Mouse (Mus musculus) lung, postnatal 25 days (tissue): ENCODE data around the gene Sltm.
"Not testable (repeated sequence)": the region's sequence is repeated elsewhere in the genome, so short reads cannot be mapped to it uniquely, and the experiment has no call there.

Experiments used
- DNase-seq: peaks from one replicate; pipeline ENCODE4 v3.0.0; 2022; ENCODE audit warnings: low spot score

Sltm gene

DNA sequence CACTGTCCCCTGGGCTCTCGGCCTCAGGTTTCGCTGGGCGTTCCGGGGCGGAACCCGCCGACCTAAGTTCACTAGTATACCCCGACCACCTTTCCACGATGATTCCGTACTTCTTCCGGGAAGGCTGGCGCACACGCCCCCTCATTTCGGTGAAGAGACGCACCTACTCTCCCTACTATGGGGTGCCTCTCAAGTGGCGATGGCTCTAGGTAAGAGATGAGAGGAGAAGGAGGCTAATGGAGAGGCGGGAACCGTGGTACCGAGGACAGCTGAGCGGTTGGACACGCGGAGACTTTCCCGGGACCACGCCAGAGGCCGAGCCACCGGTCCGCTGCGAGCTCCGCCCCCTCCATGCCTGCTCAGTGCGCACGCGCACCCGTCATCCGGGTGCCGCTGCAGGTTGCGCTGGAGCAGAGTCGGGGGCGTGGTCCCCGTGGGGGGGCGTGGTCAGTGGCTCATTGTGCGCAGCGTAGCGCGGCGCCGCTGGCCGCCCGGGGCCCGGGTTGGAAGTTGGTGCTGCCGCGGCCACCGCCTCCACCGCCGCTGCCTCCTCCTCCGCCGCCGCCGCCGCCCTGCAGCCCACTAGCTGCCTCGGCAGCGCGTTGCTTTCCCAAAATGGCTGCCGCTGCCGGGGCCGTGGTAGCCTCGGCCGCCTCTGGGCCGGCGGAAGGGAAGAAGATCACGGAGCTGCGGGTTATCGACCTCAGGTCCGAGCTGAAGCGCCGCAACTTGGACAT, at the start of gene Sltm:
TSS of gene Sltm (plus strand) at position 450 of the 737 bp plus-strand sequence.
- DNase-seq = peak; percentile 99

DNA sequence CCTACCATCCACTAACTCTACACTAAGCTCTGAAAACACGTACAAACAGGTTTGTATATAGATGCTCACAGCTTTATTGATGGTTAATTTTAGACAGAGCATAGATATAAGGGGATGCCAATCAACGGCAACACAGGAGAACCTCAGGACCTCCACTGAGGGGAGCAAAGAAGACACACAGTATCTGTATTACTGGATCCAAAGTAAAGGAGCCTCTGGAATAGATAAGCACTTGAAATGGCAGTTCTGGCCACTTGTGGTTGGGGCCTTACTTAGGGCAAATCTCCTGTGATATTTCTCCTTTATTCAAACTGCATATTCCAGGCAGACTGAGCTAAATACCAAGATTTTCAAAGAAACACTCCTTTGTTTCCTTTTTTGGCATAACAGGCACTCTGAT, 49.5 kb upstream of the Sltm start:
- no peak for DNase-seq

DNA sequence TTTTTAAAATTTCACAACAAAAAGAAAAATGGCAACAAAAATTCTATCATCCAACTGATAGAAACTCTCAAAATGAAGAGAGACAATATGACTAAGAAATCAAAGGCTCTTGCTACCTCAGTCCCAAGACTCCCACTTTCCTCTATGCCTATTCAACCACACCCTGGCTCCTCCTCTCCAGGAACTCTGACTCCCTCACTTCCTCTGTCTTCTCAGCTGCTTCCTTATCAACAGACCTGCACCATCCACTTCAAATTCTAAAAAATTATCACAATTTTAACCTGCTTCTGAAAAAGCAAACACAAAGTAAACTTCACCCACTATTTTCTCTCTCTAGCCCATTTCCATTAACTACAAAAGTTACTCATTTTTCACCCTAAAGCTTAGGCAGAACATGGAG, 45.6 kb upstream of the Sltm start:
- no peak for DNase-seq

DNA sequence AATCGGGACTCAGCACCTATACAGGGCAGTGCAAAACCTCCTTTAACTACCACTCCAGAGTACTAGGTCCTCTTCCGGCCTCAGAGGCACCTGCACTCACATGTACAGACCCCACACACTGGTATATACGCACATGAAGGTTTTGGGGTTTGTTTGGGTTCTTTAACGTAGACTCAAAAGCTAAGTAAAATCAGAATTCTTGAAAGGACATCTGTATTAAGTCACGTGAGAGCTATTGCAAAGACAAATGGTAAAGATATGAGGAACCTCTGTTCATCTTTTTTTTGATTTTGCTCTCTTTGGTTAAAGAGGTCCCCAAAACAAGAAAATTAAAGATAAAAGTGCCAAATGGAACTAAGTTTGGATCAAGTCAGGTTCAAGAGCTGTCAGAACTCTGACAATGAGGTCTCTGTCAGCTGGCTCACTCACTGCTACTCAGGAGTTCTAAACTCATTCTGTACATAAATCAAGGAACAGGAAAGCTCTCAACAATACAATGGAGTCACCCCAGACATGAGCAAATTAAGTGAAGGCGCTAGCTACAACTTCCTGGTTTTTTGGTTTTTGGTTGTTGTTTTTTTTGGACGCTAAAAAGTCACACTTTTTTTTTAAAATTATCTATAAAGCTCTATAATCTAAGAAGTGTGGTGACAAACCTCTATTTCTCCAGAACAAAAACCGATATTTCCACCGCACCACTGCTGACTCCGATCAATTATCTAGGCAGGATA, 40.1 kb upstream of the Sltm start:
- DNase-seq = no peak

DNA sequence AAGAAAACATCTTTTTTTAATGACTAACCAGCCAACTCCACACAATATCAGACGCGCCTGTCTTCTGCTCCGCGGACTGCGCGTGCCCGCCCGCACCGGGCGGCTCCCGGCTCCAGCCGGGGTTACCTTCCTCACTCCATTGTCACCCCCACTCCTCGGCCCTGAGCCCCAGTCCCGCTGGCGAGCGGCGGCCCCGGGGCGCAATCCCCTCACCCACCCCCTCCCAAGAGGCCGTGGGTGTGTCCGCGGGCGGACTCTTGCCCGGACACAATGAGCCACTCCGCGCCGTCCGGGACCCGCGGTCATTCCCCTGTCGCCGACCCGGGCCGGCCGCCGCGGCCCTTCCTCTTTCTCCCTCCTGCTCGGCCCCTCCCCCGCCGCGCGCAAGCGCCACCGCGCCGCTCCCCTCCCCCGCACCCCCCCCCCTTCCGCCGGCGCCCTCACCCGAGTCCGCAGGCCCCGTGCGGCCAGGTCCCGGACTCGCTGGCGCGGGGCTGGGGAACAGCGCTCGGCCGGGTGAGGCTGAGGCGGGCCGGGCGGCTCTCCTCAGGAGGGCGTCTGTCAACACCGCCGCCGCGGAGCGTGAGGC, 39.4 kb upstream of the Sltm start:
- peak; percentile 62 for DNase-seq

DNA sequence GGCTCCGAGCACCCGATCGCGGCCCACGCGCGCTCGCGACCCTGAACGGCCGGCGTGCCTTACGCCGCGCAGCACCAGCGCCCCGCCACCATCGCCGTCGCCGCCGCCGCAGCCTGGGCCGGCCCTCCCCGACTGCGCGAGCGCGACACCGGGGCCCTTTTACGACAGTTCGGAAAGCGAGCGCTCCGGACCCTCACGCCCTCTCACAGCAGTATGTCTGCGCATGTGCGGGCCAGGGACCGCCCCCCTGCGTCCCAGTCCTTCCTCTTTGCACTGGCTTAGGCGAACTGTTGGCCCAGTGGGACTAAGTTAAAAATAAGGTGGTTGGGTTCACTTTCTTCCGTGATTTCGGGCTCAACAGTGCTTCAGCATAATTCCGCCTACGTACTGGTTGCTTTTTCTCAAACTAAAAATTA, 38.9 kb upstream of the Sltm start, which contains the start of gene Rnf111:
TSS of gene Rnf111 (minus strand) at position 100 of the 416 bp plus-strand sequence.
- peak; percentile 98 for DNase-seq

DNA sequence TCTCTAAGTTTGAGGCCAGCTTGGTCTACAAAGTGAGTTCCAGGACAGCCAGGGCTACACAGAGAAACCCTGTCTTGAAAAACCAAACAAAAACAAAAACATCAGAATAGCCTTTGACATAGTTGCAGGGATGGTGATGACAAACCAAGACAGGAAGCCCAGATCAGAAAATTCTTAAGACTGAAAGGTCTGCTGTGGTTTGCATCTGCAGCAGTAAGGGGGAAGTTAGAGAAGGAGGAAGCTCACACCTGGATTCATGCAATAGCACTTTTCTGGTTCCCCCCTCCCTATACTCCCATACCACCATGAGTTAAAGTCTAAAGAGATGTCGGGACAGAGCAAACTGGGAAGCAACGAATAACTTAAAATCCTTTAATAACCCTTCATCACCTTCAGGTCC, 36.4 kb upstream of the Sltm start:
- DNase-seq = no peak

DNA sequence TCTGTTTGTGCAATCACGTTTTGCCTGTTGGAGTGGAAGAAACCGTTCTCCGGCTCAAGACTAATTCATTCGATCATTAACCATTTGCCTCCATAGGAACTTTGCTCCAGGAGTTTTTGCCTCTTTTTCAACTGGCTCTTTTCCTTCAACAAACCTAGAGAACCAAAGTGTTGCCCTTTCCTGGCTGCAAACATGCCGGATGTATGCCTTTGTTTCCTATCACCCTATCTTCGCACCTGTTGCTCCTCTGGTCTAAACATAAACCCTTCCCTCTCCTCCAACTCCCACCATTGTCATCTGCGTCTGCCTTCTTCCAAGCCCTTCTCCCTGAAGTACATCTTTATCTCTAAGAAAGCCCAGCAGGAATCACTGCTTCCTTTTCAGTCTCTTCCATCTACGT, 35.8 kb upstream of the Sltm start:
- no peak for DNase-seq

DNA sequence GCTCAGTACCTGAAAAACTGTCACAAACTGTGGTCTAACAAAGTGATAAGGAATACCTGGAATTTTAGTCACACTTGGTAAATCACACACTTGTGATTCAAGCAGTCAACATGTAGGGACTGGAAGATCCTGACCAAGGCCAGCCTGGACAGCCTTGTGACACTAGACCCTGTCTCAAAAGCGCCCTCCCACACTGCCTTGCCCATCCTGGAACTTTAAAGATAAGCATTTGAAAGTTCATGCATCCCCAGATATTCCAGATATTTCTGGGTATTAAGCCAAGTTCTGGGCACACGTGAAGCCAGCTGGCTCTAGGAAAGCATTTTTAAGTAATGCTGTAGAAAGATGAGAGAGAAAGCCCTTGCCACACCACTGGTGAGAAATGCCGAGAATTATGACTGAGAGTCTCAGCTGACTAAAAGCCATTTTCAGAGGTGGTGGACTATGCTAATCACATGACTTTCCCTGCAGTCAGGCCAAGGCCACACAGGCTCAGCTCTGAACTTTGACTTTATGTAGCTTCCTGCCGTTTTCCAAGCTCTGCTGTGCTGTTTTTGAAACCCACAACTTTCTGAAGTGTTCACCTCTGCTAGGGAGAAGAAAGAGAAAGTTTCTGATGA, 32.5 kb upstream of the Sltm start:
- DNase-seq = peak; percentile 24

DNA sequence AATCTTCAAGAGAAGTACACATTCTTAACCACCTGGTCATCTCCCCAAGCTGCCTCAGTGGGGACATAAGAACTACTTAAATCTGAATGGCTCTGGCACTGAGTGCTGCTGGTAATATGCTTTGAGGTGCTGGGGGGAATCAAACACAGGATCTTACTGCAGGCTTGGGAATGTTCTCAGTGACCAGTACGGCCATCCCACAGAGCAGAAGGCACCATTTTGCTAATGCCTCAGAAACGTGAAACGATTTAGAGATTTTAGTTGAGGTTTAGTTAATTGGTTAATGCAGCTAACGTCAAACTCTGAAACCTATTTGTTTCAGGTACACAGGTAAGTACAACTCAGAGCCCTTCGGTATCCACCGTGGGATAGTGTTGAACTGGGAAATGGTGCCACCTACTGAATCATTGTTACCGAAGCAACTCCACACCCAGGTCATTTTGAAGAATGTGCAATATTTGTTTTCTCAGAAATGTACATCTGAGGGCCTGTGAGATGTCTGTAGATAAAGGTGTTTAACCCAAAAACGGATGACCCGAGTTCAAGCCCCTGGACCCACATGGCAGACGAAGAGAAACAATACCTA, 31.5 kb upstream of the Sltm start:
- peak; percentile 29 for DNase-seq

DNA sequence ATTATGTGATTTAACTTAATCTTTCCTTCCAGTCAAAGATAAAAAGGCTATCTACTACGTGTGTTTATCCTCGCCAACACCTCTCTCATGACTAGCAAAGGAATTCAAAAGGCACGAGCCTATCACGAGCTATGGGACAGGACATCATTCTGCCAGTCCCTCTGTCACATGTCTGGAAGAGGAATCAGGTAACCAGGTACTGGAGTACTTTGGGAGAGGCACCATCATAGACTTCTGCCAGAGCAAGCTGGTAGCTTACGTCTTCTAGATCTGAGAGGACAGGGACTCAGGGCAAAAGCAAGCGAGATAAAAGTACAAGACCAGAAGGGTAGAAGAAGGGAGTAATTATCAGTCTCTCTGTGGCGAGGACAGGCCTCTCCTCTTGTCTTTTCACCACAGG, 30.9 kb upstream of the Sltm start:
- DNase-seq = no peak

DNA sequence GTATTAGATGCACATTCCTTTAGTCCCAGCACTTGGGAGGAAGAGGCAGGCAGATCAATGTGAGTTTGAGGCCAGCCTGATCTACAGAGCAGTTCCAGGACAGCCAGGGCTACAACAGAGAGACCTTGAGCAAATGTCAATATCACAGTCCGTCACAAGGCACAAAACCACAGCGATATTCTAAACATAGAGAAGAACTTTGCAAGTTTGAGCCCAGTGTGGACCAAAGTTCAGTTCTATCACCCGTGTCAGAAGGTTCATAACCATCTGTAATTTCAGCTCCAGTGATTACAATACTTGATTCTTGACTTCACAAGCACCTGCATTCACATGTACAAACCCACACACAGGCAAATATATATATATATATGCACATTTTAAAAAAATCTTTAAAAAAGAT, 21.9 kb upstream of the Sltm start:
- no peak for DNase-seq

DNA sequence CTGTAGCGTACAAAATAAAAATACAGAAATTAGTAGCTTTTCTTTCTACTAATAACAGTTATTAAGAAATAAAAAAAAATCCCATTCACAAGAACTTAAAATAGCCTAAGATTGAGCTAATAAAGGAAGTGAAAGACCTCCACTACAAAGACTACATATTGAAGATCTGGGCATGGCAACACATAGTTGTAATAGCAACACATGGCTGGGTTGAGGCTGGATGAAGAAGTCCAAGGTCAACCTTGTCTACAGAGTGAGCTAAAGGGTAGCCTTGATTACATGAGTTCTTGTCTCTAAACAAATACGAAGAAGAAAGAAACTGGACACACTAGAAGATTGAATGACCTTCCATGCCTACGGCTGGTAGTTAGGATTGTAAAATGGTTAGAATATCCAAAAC, 18.7 kb upstream of the Sltm start:
- no peak for DNase-seq

DNA sequence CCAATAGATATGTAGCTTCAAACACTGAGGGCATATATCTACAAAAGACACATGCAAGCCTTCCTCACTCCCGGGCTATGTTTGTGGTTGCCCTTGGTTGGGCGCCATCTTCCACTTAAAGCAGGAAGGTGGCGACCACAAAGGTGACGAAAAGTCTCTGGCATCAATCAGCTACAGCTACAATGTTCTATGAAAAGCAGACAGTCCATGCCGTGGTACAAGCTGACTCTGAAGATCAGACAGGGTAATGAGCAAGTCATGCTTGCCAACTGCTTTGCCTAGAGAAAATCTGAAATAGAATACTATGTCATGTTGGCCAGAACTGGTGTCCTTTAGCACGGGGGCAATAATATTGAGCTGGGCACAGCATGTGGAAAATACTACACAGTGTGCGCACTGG, 18.2 kb upstream of the Sltm start:
- no peak for DNase-seq

DNA sequence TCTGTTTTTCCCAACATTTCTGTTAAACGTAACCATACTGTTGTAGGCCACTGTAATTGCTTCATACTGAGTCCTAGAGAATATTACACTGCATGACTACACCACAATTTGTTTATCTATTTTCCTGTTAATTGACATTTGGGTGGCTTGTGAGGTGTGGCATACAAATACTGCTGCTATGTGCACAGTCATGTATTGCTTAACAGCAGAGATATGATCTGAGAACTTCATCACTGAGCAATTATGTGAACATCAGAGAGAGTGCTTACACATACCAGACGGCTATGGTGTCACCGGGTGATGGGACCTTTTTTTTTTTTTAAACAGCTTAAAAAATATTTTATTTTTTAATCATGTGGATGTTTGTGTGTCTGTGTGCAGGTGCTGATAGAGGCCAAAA, 9.2 kb upstream of the Sltm start:
- DNase-seq = no peak

DNA sequence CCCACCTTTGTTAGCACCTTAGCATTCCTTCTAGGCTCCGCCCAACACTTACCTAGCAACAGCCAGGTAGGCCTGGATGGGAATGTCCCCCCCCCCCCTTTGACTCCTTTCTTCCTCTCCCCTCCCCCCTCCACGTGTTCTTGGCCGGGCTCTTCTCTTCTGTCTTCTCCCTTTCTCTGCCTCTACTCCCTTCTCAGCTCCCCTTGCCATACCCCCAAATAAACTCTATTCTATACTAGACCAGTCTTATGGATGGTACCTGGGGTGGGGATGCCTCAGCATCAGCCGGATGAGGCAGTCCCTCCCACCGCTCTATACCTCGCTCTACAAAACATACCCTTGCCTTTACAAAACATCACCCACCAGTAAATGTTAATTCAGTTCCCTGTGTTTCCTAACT, 970 bp upstream of the Sltm start:
- DNase-seq = no peak

DNA sequence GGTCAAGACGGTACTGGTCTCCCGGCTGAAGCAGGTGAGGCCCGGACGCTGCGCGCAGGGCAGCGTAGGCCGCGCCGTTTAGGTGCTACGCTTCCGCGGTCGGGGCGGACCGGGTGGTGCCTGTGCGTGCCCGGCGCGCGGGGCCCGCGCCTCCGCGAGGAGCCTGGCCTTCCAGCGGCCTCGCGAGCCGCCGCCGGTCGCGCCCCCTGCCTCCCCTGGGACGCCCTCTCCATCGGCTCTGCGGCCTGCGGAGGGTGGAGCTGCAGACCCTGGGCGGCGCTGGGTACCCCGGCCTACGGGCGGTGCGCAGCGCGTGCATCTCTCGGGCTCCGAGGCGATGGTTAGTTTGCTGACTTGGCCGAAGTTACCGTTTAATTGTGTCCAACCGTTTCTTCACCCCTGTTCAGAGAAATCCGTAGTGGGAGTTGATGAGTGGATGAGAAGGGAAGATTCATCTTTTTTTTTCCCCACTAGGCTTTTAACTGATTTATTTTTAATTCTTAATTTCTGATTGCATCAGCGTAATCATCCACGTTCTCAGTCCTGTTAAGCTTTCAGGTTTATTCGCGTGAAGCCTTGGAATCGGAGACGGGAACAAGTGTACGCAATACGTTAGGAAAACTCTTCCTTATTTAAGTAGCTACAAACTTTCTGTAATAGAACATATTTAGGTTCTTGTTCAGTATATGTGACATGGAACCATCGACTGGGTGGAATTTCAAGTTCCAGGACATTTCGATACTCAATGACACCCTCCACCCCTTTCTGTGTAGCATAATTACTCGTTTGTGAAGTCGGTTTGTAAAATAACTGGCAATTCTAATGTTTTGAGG, 710 bp downstream of the Sltm start:
- DNase-seq = no peak

DNA sequence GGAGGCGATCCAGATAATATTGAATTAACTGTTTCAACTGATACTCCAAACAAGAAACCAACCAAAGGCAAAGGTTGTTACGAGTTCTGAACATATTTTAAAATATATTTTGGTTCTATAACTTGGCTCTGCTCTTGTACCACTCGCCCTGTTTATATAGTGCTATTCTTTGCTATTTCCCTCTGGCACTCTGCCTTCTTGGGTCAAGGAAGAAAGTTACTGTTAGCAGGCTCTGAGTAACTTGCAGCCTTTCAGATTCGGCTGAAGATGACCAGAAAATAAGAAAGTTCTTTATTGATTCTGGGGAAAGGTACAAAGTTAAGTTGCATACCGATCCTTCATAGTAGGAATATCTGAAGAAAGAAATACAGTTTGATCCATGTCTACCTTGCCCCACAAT, 1.4 kb downstream of the Sltm start:
- no peak for DNase-seq

DNA sequence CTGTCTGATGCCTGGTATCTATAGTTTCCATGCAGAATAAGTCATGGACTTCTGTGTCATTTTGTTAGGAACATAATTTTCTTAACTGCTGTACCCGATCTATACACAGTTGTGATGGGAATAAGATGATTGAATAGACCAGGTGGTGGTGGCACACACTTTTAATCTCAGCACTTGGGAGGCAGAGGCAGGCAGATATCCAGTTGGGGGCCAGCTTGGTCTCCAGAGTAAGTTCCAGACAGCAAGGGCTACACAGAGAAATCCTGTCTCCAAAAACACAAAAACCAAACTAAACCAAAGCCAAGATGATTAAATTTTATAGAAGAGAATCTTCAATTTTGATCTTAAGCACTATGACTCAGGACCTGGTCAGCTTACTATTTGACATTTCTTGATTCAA, 2.3 kb downstream of the Sltm start:
- DNase-seq = no peak

DNA sequence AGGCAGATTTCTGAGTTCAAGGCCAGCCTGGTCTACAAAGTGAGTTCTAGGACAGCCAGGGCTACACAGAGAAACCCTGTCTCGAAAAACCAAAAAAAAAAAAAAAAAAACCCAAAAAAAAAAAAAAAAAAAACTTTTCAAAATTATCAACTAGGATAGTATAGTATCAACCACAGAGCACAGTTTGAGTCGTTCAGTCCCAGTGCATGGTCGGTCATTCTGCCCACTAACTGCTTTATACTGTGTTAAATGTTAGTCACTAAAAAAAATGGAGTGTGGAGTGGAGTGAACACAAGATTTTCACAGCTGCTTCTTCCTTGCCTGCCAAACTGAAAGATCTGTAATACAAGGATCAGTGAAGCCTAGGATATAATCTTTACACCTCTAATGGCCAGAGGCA, 4.0 kb downstream of the Sltm start:
- DNase-seq = not testable (repeated sequence)

DNA sequence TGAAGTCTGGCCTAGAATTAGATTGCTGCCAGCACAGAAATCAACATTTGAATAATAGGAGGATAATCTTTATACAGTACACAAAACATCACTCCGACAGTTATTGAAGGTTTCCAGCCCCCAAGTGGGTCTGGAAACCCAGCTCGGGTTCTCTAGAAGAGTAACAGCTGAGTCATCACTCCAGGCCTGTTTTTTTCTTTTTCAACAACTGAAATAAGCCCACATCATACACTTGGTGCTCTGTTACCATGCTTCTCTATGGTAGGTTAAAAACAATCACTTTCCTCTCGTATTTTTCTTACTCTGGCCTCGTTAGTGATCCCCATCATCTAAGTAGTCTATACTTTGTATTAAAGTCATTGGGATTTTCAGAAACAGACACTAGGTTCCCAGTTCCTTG, 5.8 kb downstream of the Sltm start:
- DNase-seq = no peak

DNA sequence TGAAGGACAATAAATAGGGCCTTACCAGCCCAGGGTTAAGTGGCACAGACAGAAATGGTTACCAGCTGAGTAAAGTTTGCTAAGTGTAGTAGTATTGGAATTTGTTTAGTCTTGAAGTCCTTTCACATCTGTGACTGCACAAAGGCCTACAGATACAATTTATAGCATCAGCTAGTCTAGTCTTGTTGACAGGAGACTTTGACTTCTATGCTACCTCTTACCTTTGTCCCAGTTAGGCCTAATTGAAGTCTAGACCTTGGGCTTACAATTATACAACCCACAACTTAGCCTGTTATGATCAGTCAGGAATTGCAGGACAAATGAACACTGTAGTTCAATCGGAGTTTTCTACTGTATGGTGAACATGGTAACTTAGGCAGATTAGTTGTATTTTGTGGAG, 9.0 kb downstream of the Sltm start:
- DNase-seq = no peak
